Mouse (Mus musculus) bone marrow macrophage, adult 2 months (primary cell): Measurements from ENCODE around the gene Myo10.

Source experiments
- CTCF ChIP-seq: IDR thresholded peaks from 2 replicates; pipeline ENCODE4 v1.5.1; 2012; ENCODE audit warnings: low read depth, mild to moderate bottlenecking, low read length, moderate library complexity
- POLR2A ChIP-seq: IDR thresholded peaks from 2 replicates; pipeline ENCODE4 v1.6.1; 2012; ENCODE audit warnings: mild to moderate bottlenecking, low read depth, low read length, borderline replicate concordance

- TF ChIP-seq POLR2A (no peak), CTCF (no peak)
These were observed 1.9 kb downstream of the Myo10 start for GRCm38 (mm10) chr15:25624263-25624662.
